Mouse (Mus musculus) erythroblast, embryonic 14.5 days (primary cell): Measurements from ENCODE around the gene Grid1.

Source experiments
- GATA1 ChIP-seq: IDR thresholded peaks from 2 replicates; pipeline ENCODE4 v1.6.1; 2012; ENCODE audit warnings: low read length, inconsistent platforms, mixed read lengths
- TAL1 ChIP-seq: IDR thresholded peaks from 3 replicates; pipeline ENCODE4 v1.6.1; 2012; ENCODE audit warnings: low read length, inconsistent platforms, mixed read lengths

GRCm38 (mm10) chr14:35135056-35135455 lies 315.1 kb downstream of the Grid1 start:
- no peak for TF ChIP-seq GATA1
- no peak for TF ChIP-seq TAL1
